In genomic region chr3:158140629-158141028, GRCm38 (mm10) we compare ENCODE assay signal across 22 mouse cellular contexts.
"Had no signal": no experiment of that assay in that cellular context is flagged by ENCODE, and none has a peak within 500 bp of the region (broad histone marks: within the 10 kb centered on the region; RNA-seq: fewer than 3 reads in every experiment).

No protein-coding gene starts in this region.

- H3K36me3 ChIP-seq: kidney, embryonic 15.5 days; limb, embryonic 10.5 days; limb, embryonic 13.5 days; liver, embryonic 12.5 days; liver, embryonic 15.5 days; midbrain, embryonic 12.5 days; midbrain, embryonic 15.5 days; neural tube, embryonic 12.5 days; stomach, embryonic 15.5 days had no signal

- H3K9me3 ChIP-seq: kidney, embryonic 15.5 days; limb, embryonic 10.5 days; limb, embryonic 13.5 days; liver, embryonic 12.5 days; liver, embryonic 15.5 days; midbrain, embryonic 12.5 days; midbrain, embryonic 15.5 days; neural tube, embryonic 12.5 days; neural tube, embryonic 15.5 days; stomach, embryonic 15.5 days had no signal

- H3K4me3 ChIP-seq: kidney, embryonic 15.5 days; limb, embryonic 10.5 days; limb, embryonic 13.5 days; liver, embryonic 12.5 days; liver, embryonic 15.5 days; midbrain, embryonic 12.5 days; midbrain, embryonic 15.5 days; neural tube, embryonic 12.5 days; neural tube, embryonic 15.5 days; stomach, embryonic 15.5 days had no signal

- H3K27me3 ChIP-seq: kidney, embryonic 15.5 days; limb, embryonic 13.5 days; liver, embryonic 12.5 days; liver, embryonic 15.5 days; midbrain, embryonic 12.5 days; midbrain, embryonic 15.5 days; neural tube, embryonic 12.5 days; neural tube, embryonic 15.5 days; stomach, embryonic 15.5 days had no signal

- H3K4me1 ChIP-seq: kidney, embryonic 15.5 days; limb, embryonic 10.5 days; limb, embryonic 13.5 days; liver, embryonic 12.5 days; liver, embryonic 15.5 days; midbrain, embryonic 12.5 days; midbrain, embryonic 15.5 days; neural tube, embryonic 12.5 days; neural tube, embryonic 15.5 days; stomach, embryonic 15.5 days had no signal

- DNase-seq: kidney, adult 18-20 months; layer of hippocampus, postnatal 36 days; liver; lung, adult 18-20 months; right cerebral cortex, adult 18-20 months; right cerebral cortex, postnatal 14 days; right cerebral cortex, postnatal 4 days; spleen, adult 18-20 months; thymus, adult 18-20 months; thymus, postnatal 36 days had no signal

- H3K27ac ChIP-seq: kidney, embryonic 15.5 days; limb, embryonic 10.5 days; limb, embryonic 13.5 days; liver, embryonic 12.5 days; liver, embryonic 15.5 days; macrophage; midbrain, embryonic 12.5 days; midbrain, embryonic 15.5 days; neural tube, embryonic 12.5 days; neural tube, embryonic 15.5 days; stomach, embryonic 15.5 days had no signal

- H3K9ac ChIP-seq: kidney, embryonic 15.5 days; limb, embryonic 13.5 days; liver, embryonic 12.5 days; liver, embryonic 15.5 days; midbrain, embryonic 12.5 days; midbrain, embryonic 15.5 days; neural tube, embryonic 12.5 days; neural tube, embryonic 15.5 days; stomach, embryonic 15.5 days had no signal

- ATAC-seq: intestine, embryonic 16.5 days; liver, embryonic 12.5 days; midbrain, embryonic 15.5 days had no signal

- H3K4me2 ChIP-seq: kidney, embryonic 15.5 days; limb, embryonic 13.5 days; liver, embryonic 12.5 days; liver, embryonic 15.5 days; midbrain, embryonic 12.5 days; midbrain, embryonic 15.5 days; neural tube, embryonic 12.5 days; neural tube, embryonic 15.5 days; stomach, embryonic 15.5 days had no signal
